Mouse (Mus musculus): Measurements from ENCODE around the gene Iqce. TPM values are rescaled to one million over a fixed set of nuclear protein-coding genes. Genes with fewer than 3 reads are reported as not detected.
A peak's percentile ranks its signal among the peaks of the same experiment; 100 is the strongest.

Iqce gene
- polyA plus RNA-seq, 1 experiment: 12.5 TPM

GRCm38 (mm10) chr5:140652587-140652986, 49.6 kb downstream of the Iqce start:
- DNase-seq (ENCODE audit: low read depth in 1 of 2, low spot score in 2 of 2): no peak
- H3K27ac ChIP-seq (ENCODE audit: insufficient read depth, low read length): no peak overlapping the region
- WGBS: 89% methylated on average over 7 of the region's 7 CpGs

GRCm38 (mm10) chr5:140651231-140651630, 50.9 kb downstream of the Iqce start:
- WGBS: 62% methylated on average over 11 of the region's 11 CpGs
- no peaks in the 10 kb centered on the region for H3K36me3 ChIP-seq (ENCODE audit: control insufficient read depth, insufficient read depth, low read length)
- no peak for DNase-seq (ENCODE audit: low read depth in 1 of 2, low spot score in 2 of 2)
- TF ChIP-seq CTCF (IDR thresholded peaks at IDR 0.05; ENCODE audit: extremely low read depth, insufficient read depth, insufficient read length, insufficient replicate concordance) (no peak), POLR2A (IDR thresholded peaks at IDR 0.05; ENCODE audit: low read depth, low read length) (no peak)
- no peak overlapping the region for H3K27ac ChIP-seq (ENCODE audit: insufficient read depth, low read length)
- H3K27me3 ChIP-seq (ENCODE audit: control insufficient read depth, insufficient read depth, low read length): no peaks in the 10 kb centered on the region
- no peak overlapping the region for H3K4me3 ChIP-seq (ENCODE audit: extremely low read depth, insufficient read depth, insufficient read length)
- H3K4me1 ChIP-seq (ENCODE audit: control insufficient read depth, insufficient read depth, insufficient read length): peaks cover 16% of the 10 kb centered on the region; the same call in 1 of the 2 replicates

More at GRCm38 (mm10) chr5:140652587-140652986, 49.6 kb downstream of the Iqce start:
- TF ChIP-seq CTCF (IDR thresholded peaks at IDR 0.05; ENCODE audit: extremely low read depth, insufficient read depth, insufficient read length, insufficient replicate concordance) (no peak), POLR2A (IDR thresholded peaks at IDR 0.05; ENCODE audit: low read depth, low read length) (no peak)
- H3K36me3 ChIP-seq (ENCODE audit: control insufficient read depth, insufficient read depth, low read length): no peaks in the 10 kb centered on the region
- H3K4me3 ChIP-seq (ENCODE audit: extremely low read depth, insufficient read depth, insufficient read length): no peak overlapping the region
- H3K27me3 ChIP-seq (ENCODE audit: control insufficient read depth, insufficient read depth, low read length): no peaks in the 10 kb centered on the region
- peaks cover 6% of the 10 kb centered on the region; the same call in 1 of the 2 replicates for H3K4me1 ChIP-seq (ENCODE audit: control insufficient read depth, insufficient read depth, insufficient read length)

DNA sequence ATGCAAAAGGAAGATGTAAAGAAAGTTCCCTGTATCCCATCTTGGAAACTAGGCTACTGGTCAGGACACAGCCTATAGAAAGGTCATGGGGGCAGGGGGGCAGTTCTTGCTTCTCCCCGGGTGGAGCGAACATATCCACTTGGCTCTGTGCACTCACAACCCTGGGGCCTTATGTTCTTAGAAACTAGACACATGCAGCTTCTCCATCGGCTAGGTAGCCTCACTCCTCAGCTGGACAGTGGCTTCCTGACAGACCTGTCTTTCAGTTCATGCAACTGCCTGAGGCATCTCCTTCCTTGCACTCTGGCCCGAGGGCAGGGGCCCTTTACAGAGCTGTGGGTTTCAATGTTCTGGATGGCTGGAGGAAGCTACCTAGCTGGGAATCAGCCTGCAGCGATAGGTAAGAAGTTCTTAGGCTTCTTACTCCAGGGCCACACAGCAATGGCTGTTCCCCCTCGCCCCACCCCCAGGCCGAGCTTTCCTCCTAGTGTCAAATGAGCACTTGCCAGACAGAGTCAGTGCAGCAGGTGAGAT, 52.2 kb downstream of the Iqce start:
- no peak for DNase-seq (ENCODE audit: low read depth in 1 of 2, low spot score in 2 of 2)
- Histone ChIP-seq H3K36me3 (ENCODE audit: control insufficient read depth, insufficient read depth, low read length) (no peaks in the 10 kb centered on the region), H3K27me3 (ENCODE audit: control insufficient read depth, insufficient read depth, low read length) (no peaks in the 10 kb centered on the region), H3K27ac (ENCODE audit: insufficient read depth, low read length) (no peak overlapping the region), H3K4me3 (ENCODE audit: extremely low read depth, insufficient read depth, insufficient read length) (no peak overlapping the region), H3K4me1 (ENCODE audit: control insufficient read depth, insufficient read depth, insufficient read length) (peaks cover 16% of the 10 kb centered on the region; the same call in 1 of the 2 replicates)
- no peak for TF ChIP-seq CTCF (IDR thresholded peaks at IDR 0.05; ENCODE audit: extremely low read depth, insufficient read depth, insufficient read length, insufficient replicate concordance)
- no peak for TF ChIP-seq POLR2A (IDR thresholded peaks at IDR 0.05; ENCODE audit: low read depth, low read length)
- 87% methylated on average over 7 of the region's 7 CpGs for WGBS

DNA sequence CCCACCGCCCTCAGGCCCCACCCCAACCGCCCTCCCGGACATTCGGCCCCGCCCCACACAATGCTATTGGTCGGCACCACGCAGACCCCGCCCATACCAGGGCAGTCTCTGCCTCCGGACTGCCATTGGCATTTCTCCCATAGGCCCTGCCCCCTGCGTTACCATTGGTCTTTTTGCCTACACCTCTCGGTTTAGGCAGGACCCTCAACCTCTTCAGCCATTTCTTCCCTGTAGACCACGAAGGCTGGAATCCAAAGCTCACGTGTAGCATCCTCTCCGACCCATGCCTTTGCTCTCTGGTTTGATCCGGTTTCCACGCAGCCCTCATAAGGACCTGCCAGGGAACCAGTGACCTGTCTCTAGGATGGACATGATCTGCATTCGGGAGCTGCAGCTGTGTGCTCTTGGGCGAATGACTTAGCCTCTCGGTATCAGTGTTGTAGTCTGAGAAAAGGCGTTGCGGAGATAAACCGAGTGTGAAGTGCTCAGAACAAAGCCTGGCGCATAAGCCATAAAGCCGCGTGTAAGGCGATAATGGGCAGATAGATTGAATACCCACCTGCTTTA, 53.0 kb downstream of the Iqce start:
- Histone ChIP-seq H3K36me3 (ENCODE audit: control insufficient read depth, insufficient read depth, low read length) (no peaks in the 10 kb centered on the region), H3K27ac (ENCODE audit: insufficient read depth, low read length) (no peak overlapping the region), H3K27me3 (ENCODE audit: control insufficient read depth, insufficient read depth, low read length) (no peaks in the 10 kb centered on the region), H3K4me3 (ENCODE audit: extremely low read depth, insufficient read depth, insufficient read length) (peak overlapping the region; percentile 51; the same call in 1 of the 2 replicates), H3K4me1 (ENCODE audit: control insufficient read depth, insufficient read depth, insufficient read length) (peaks cover 16% of the 10 kb centered on the region; the same call in 1 of the 2 replicates)
- TF ChIP-seq CTCF (IDR thresholded peaks at IDR 0.05; ENCODE audit: extremely low read depth, insufficient read depth, insufficient read length, insufficient replicate concordance) (no peak), POLR2A (IDR thresholded peaks at IDR 0.05; ENCODE audit: low read depth, low read length) (no peak)
- peak; percentile 89 to 98 for DNase-seq (ENCODE audit: low read depth in 1 of 2, low spot score in 2 of 2)
- WGBS: 19% methylated on average over 26 of the region's 26 CpGs

DNA sequence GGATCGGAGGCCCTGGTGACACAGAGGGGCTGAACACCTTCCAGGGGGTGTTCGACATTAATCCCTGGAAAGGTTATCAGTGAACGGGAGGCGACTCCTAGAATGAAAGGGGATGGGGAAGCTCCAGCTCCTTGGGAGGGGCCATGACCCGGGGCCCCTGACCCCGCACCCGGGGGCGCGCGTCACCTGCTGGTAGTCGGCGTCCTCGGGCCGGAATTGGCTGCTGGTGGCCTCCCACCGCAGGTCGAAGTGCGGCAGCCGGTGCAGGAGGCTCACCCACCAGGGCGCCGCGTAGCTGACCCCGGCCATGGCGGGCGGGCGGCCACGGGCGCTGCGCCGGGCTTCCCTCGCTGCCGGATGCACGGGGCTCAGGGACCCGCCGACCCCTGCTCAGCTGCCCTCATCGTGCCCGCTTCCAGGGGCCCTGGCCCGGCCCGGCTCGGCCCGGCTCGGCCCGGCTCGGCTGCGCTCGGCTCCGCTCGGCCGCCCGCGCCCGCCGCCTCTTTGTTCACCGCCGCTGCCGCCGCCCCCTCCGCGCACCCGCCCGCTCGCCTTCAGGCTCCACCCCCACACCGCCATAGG, 53.6 kb downstream of the Iqce start, which contains the start of gene Ttyh3:
Gene Ttyh3, minus strand, starts transcription at position 513 of the 582 bp plus-strand sequence.
- WGBS: under 1% methylated on average over 56 of the region's 62 CpGs
- H3K4me1 ChIP-seq (ENCODE audit: control insufficient read depth, insufficient read depth, insufficient read length): peaks cover 16% of the 10 kb centered on the region; the same call in 1 of the 2 replicates

GRCm38 (mm10) chr5:140647821-140648518, 54.2 kb downstream of the Iqce start:
- peak overlapping the region; percentile 72 for H3K27ac ChIP-seq (ENCODE audit: insufficient read depth, low read length)
- peak overlapping the region; percentile 69 for H3K4me3 ChIP-seq (ENCODE audit: extremely low read depth, insufficient read depth, insufficient read length)
- no peak for DNase-seq (ENCODE audit: low read depth in 1 of 2, low spot score in 2 of 2)
- H3K27me3 ChIP-seq (ENCODE audit: control insufficient read depth, insufficient read depth, low read length): no peaks in the 10 kb centered on the region
- WGBS: 10% methylated on average over 13 of the region's 13 CpGs
- H3K36me3 ChIP-seq (ENCODE audit: control insufficient read depth, insufficient read depth, low read length): no peaks in the 10 kb centered on the region
- TF ChIP-seq POLR2A (IDR thresholded peaks at IDR 0.05; ENCODE audit: low read depth, low read length): no peak
- TF ChIP-seq CTCF (IDR thresholded peaks at IDR 0.05; ENCODE audit: extremely low read depth, insufficient read depth, insufficient read length, insufficient replicate concordance): no peak
- H3K4me1 ChIP-seq (ENCODE audit: control insufficient read depth, insufficient read depth, insufficient read length): peaks cover 19% of the 10 kb centered on the region; the same call in 1 of the 2 replicates

More for the DNA sequence above, 53.6 kb downstream of the Iqce start, which contains the start of gene Ttyh3:
- no peaks in the 10 kb centered on the region for H3K27me3 ChIP-seq (ENCODE audit: control insufficient read depth, insufficient read depth, low read length)
- peak within 1 kb of the TSS; percentile 72 for H3K27ac ChIP-seq (ENCODE audit: insufficient read depth, low read length)
- TF ChIP-seq CTCF (IDR thresholded peaks at IDR 0.05; ENCODE audit: extremely low read depth, insufficient read depth, insufficient read length, insufficient replicate concordance) (no peak), POLR2A (IDR thresholded peaks at IDR 0.05; ENCODE audit: low read depth, low read length) (no peak)
- H3K36me3 ChIP-seq (ENCODE audit: control insufficient read depth, insufficient read depth, low read length): no peaks in the 10 kb centered on the region
- peak in 1 of 2 experiments; percentile 46 for DNase-seq (ENCODE audit: low read depth in 1 of 2, low spot score in 2 of 2)
- peak within 1 kb of the TSS; percentile 69 for H3K4me3 ChIP-seq (ENCODE audit: extremely low read depth, insufficient read depth, insufficient read length)
